Mouse (Mus musculus) olfactory bulb, adult 2 months (tissue): ENCODE data around the gene Mrps35.

Source experiments
- CTCF ChIP-seq: fragments of 200-500 bp; IDR thresholded peaks from 2 replicates; pipeline ENCODE4 v1.5.1; 2012; ENCODE audit warnings: low read depth, mild to moderate bottlenecking, low read length, moderate library complexity; ENCODE audit not compliant: insufficient read depth
- POLR2A ChIP-seq: fragments of 200-500 bp; IDR thresholded peaks from 2 replicates; pipeline ENCODE4 v1.6.1; 2012; ENCODE audit warnings: mild to moderate bottlenecking, low read depth, low read length, moderate library complexity; ENCODE audit not compliant: insufficient read depth

GRCm38 (mm10) chr6:147090191-147090590 lies 47.6 kb downstream of the Mrps35 start:
- TF ChIP-seq CTCF (no peak), POLR2A (no peak)
